In the genomic region with DNA sequence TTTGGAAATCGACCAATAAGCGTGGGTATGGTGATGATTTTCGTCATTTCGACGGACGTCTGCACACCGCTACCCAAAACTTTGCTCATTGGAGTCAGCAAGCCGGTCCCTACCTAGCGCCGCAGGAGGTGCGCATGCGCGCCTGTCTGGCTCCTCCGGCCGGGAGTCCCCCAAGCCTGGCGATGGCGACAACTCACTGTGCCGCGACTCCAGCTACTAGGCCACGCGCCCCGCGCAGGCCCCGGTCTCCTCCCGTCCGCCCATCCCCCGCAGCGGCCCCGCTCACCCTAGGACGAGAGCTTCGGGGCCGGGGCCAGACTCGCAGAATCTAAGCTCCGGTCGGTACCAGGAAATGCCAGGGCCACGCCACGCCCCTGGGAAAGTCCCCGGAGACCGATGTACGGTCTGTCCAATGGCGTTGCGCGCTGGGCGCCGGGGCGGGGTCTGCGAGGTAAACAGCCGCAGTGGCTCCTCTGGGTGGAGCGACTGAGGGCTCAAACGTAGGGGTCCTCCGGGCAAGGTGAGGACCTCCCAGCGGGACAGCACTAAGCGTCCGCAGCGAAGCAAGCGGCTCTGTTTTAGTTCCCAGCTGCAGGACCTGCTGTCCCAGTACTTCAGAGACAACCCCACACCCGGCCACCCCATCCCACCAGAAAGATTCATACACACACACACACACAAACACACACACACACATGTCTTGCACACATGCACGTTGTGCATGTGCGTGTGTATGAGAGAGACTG, we compare ENCODE assay signal across 8 mouse cellular contexts. TPM values are rescaled to one million over a fixed set of nuclear protein-coding genes. Genes with fewer than 3 reads are reported as not detected.
A peak's percentile ranks its signal among the peaks of the same experiment; 100 is the strongest.
DNase-seq lines count a peak whose midpoint lies in the region; ATAC-seq lines count a peak whose summit lies in the region.

No protein-coding gene starts in this region.

- H3K27ac ChIP-seq in forebrain, embryonic 11.5 days (ENCODE audit: low read depth, low read length) = peak overlapping the region; percentile 9
- H3K27ac ChIP-seq in heart, embryonic 16.5 days (ENCODE audit: low read length) = peak overlapping the region; percentile 90
- H3K27ac ChIP-seq in liver, embryonic 15.5 days (replicated peaks) = peak overlapping the region; percentile 95
- no peak overlapping the region; the same call in 1 of the 2 replicates for H3K27ac ChIP-seq in neural tube, embryonic 12.5 days

- ATAC-seq in forebrain, embryonic 11.5 days (replicated peaks; ENCODE audit: low FRiP score) = peak; percentile 99
- peak; percentile 97 for ATAC-seq in heart, embryonic 16.5 days (replicated peaks; ENCODE audit: extremely low read depth, insufficient read depth, low FRiP score)
- peak; percentile 98 for ATAC-seq in liver, embryonic 15.5 days (ENCODE audit: insufficient read depth)
- peak; percentile 99 for ATAC-seq in neural tube, embryonic 12.5 days (ENCODE audit: low FRiP score, low read depth)

- peaks cover 5% of the 10 kb centered on the region; the same call in 1 of the 2 replicates for H3K4me1 ChIP-seq in forebrain, embryonic 11.5 days (replicated peaks; ENCODE audit: control insufficient read depth, insufficient read depth, low read length)
- H3K4me1 ChIP-seq in heart, embryonic 16.5 days (ENCODE audit: control insufficient read depth, insufficient read depth, low read length) = peaks cover 31% of the 10 kb centered on the region
- H3K4me1 ChIP-seq in liver, embryonic 15.5 days (replicated peaks) = peaks cover 48% of the 10 kb centered on the region
- peaks cover 12% of the 10 kb centered on the region for H3K4me1 ChIP-seq in neural tube, embryonic 12.5 days

- DNase-seq in CD8-positive naive resting alpha-beta T cell, adult 2 months (ENCODE audit: low read depth in 2 of 2, low spot score in 2 of 2) = peak; percentile 96 to 98
- DNase-seq in c-Kit-positive CD71-negative TER-119-negative erythroid progenitor cells, embryonic 14.5 days (ENCODE audit: low read depth) = peak; percentile 94
- peak; percentile 98 for DNase-seq in forebrain, embryonic 11.5 days (ENCODE audit: low spot score)
- peak; percentile 99 to 100 for DNase-seq in kidney, postnatal 36 days
- DNase-seq in telencephalon, adult 2 months (ENCODE audit: low read depth, low spot score) = peak; percentile 94

- peak overlapping the region; percentile 67 for H3K4me2 ChIP-seq in forebrain, embryonic 11.5 days (ENCODE audit: low read depth, low read length, severe bottlenecking)
- H3K4me2 ChIP-seq in heart, embryonic 16.5 days (ENCODE audit: low read depth, low read length) = peak overlapping the region; percentile 64
- peak overlapping the region; percentile 85 for H3K4me2 ChIP-seq in liver, embryonic 15.5 days
- H3K4me2 ChIP-seq in neural tube, embryonic 12.5 days (replicated peaks) = peak overlapping the region; percentile 65

- no peaks in the 10 kb centered on the region for H3K27me3 ChIP-seq in forebrain, embryonic 11.5 days (ENCODE audit: control insufficient read depth, insufficient read depth, low read length)
- no peaks in the 10 kb centered on the region for H3K27me3 ChIP-seq in heart, embryonic 16.5 days (ENCODE audit: control insufficient read depth, insufficient read depth, low read length)
- H3K27me3 ChIP-seq in liver, embryonic 15.5 days = no peaks in the 10 kb centered on the region
- peaks cover 3% of the 10 kb centered on the region; the same call in 1 of the 2 replicates for H3K27me3 ChIP-seq in neural tube, embryonic 12.5 days (replicated peaks)

- H3K9ac ChIP-seq in forebrain, embryonic 11.5 days (ENCODE audit: low read length) = peak overlapping the region; percentile 74
- H3K9ac ChIP-seq in heart, embryonic 16.5 days (ENCODE audit: low read length) = peak overlapping the region; percentile 82
- H3K9ac ChIP-seq in liver, embryonic 15.5 days = peak overlapping the region; percentile 92
- H3K9ac ChIP-seq in neural tube, embryonic 12.5 days = peak overlapping the region; percentile 77

- under 1% methylated on average over 58 of the region's 59 CpGs for WGBS in forebrain, embryonic 11.5 days
- under 1% methylated on average over 59 of the region's 59 CpGs for WGBS in heart, embryonic 16.5 days
- WGBS in liver, embryonic 15.5 days (ENCODE audit: insufficient replicate concordance) = under 1% methylated on average over 59 of the region's 59 CpGs
- WGBS in neural tube, embryonic 12.5 days = under 1% methylated on average over 59 of the region's 59 CpGs

- no peaks in the 10 kb centered on the region for H3K36me3 ChIP-seq in forebrain, embryonic 11.5 days (ENCODE audit: control insufficient read depth, insufficient read depth, low read length)
- H3K36me3 ChIP-seq in heart, embryonic 16.5 days (ENCODE audit: control insufficient read depth, insufficient read depth) = no peaks in the 10 kb centered on the region
- H3K36me3 ChIP-seq in liver, embryonic 15.5 days (replicated peaks) = no peaks in the 10 kb centered on the region
- no peaks in the 10 kb centered on the region for H3K36me3 ChIP-seq in neural tube, embryonic 12.5 days

- H3K4me3 ChIP-seq in forebrain, embryonic 11.5 days (ENCODE audit: low read depth, low read length) = peak overlapping the region; percentile 69
- peak overlapping the region; percentile 79 for H3K4me3 ChIP-seq in heart, embryonic 16.5 days (ENCODE audit: low read length)
- peak overlapping the region; percentile 94 for H3K4me3 ChIP-seq in liver, embryonic 15.5 days (replicated peaks)
- peak overlapping the region; percentile 76 for H3K4me3 ChIP-seq in neural tube, embryonic 12.5 days

- H3K9me3 ChIP-seq in forebrain, embryonic 11.5 days (ENCODE audit: control insufficient read depth, low read length) = no peaks in the 10 kb centered on the region
- no peaks in the 10 kb centered on the region for H3K9me3 ChIP-seq in heart, embryonic 16.5 days (replicated peaks; ENCODE audit: control insufficient read depth, low read length)
- no peaks in the 10 kb centered on the region for H3K9me3 ChIP-seq in liver, embryonic 15.5 days (replicated peaks)
- no peaks in the 10 kb centered on the region for H3K9me3 ChIP-seq in neural tube, embryonic 12.5 days

RNA-seq across cellular contexts. Expression of a gene that starts 6.8 kb away (rescaled TPM):
- 9.4 and 10.3 TPM in 2 replicates for polyA plus RNA-seq in forebrain, embryonic 11.5 days (2014; fragmentation: Nextera tagmentation; extraction: Ambion mirVana)
- 20.0 and 24.7 TPM in 2 replicates for polyA plus RNA-seq in heart, embryonic 16.5 days (2015; fragmentation: Nextera tagmentation; extraction: Ambion mirVana)
- polyA plus RNA-seq in liver, embryonic 15.5 days (2015; fragmentation: Nextera tagmentation; extraction: Ambion mirVana) = 6.1 and 6.6 TPM in 2 replicates
- polyA plus RNA-seq in neural tube, embryonic 12.5 days (2016; fragmentation: Nextera tagmentation; extraction: Ambion mirVana) = 16.3 and 16.9 TPM in 2 replicates

RNA-seq across cellular contexts. Expression of a gene that starts 53.7 kb away (rescaled TPM):
- polyA plus RNA-seq in forebrain, embryonic 11.5 days (2014; fragmentation: Nextera tagmentation; extraction: Ambion mirVana) = 52.8 and 61.6 TPM in 2 replicates
- polyA plus RNA-seq in heart, embryonic 16.5 days (2015; fragmentation: Nextera tagmentation; extraction: Ambion mirVana) = 771 and 1,022 TPM in 2 replicates
- 43.1 and 43.3 TPM in 2 replicates for polyA plus RNA-seq in liver, embryonic 15.5 days (2015; fragmentation: Nextera tagmentation; extraction: Ambion mirVana)
- 76.7 and 80.3 TPM in 2 replicates for polyA plus RNA-seq in neural tube, embryonic 12.5 days (2016; fragmentation: Nextera tagmentation; extraction: Ambion mirVana)
